Mouse (Mus musculus): ENCODE results near the gene Phc3.

DNA sequence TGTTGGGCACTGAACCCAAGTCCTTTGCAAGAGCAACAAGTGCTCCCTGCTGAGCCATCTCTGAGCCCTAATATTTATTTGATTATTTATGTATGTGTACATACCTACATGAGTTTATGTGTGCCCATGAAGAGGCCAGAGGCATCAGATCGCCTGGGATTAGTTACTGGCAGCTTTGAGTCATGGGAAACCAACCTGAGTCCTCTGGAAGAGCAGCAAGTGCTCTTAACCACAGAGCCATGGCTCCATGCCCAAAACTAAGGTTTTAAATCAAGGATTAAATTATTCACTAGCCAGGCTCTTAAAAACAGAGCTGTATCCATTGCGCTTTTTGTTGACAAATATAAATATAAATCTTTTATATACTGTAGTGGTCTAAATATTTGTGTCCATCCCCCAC, 45.2 kb upstream of the Phc3 start:
- no peak for TF ChIP-seq NANOG (IDR thresholded peaks at IDR 0.05; ENCODE audit: borderline replicate concordance, low read length)
- TF ChIP-seq CTCF (conservative IDR thresholded peaks at IDR 0.05; ENCODE audit: low read length) = no peak
- no peak for TF ChIP-seq POU5F1 (IDR thresholded peaks at IDR 0.05; ENCODE audit: borderline replicate concordance, low read length)

Measured in E14TG2a.4 (cell line).